Mouse (Mus musculus): ENCODE measurements around the gene 4930402K13Rik. TPM values are rescaled to one million over a fixed set of nuclear protein-coding genes. Genes with fewer than 3 reads are reported as not detected.
"Not testable (repeated sequence)": the region's sequence is repeated elsewhere in the genome, so short reads cannot be mapped to it uniquely, and the experiment has no call there.

4930402K13Rik gene
- not detected for polyA plus RNA-seq (2017; shearing (Covaris generic))

DNA sequence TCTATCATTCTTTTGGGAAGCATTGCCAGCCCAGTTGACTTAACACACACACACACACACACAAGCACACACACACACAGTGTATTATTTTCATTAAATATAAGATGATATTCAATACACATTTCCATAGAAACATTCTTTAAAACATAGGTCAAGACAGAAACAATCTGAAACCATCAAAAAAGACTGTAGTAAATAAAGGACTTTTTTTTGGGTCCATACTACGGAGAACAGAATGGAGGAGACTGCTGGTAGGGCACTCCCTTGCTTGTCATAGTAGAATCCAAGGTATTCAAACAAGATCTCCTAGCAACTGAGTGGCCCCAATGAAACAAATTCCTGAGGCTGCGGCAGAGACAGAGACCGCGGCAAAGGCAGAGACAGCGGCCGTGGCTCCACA lies at the start of gene 4930402K13Rik:
4930402K13Rik (plus strand) TSS at position 301 of the 400 bp plus-strand sequence.
- ATAC-seq, result no peak

GRCm38 (mm10) chrX:9060952-9061351 lies 43.4 kb upstream of the 4930402K13Rik start:
- ATAC-seq, result peak; percentile 74

DNA sequence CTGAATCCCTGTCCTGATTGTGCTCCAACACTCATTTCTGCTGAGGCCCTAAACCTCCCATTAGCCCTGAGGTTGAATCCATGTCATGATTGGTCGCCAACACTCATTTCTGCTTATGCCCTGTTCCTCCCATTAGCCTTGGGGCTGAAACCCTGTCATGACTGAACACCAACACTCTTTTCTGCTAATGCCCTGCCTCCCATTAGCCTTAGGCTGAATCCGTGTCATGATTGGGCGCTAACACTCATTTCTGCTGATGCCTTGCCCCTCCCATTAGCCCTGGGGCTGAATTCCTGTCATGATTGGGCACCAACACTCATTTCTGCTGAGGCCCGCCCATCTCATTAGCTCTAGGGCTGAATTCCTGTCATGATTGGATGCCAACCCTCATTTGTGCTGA lies 42.3 kb upstream of the 4930402K13Rik start:
- no peak for ATAC-seq

DNA sequence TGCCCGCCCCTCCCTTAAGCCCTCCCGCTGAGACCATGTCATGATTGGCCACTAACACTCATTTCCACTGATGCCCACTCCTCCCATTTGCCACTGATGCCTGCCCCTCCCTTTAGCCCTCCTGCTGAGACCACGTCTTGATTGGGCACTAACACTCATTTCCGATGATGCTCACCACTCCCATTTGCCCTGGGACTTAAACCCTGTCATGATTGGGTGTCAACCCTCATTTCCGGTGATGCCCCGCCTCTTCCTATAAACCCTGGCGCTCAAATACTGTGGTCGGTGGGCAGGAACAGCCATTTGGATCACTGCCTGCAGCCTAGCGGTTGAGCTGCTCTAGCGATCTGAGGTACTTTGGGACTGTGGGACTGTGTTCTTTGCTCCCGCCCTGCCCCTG lies 41.6 kb upstream of the 4930402K13Rik start, which contains the start of gene Fthl17f:
Fthl17f (plus strand) TSS at position 301 of the 400 bp plus-strand sequence.
- ATAC-seq, result not testable (repeated sequence)

DNA sequence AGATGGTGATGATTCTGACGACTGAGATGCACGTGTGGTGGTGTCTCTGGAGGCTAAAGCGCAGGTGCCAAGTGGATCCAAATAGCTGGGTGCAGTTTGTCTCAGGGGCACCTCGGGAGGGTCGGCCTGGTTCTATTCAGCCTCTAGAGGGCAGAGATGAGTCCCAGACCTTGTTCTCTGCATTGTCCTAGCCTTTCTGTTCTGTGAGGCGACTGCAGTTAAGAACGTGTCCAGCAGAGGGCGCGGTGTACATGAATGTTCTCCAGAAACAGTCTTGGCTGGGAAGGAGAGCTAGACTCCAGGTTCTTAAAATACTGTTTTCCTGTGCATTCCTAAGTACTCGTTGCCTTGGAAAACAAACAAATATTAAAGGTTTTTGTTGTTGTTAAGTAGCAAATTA lies 26.7 kb upstream of the 4930402K13Rik start:
- ATAC-seq, result peak; percentile 61

- not testable (repeated sequence) for ATAC-seq
Measured at GRCm38 (mm10) chrX:9095066-9095465, 9.3 kb upstream of the 4930402K13Rik start.

GRCm38 (mm10) chrX:9110381-9110780 lies 6.0 kb downstream of the 4930402K13Rik start:
- ATAC-seq, result no peak

- no peak for ATAC-seq
Measured at GRCm38 (mm10) chrX:9124928-9125327, 20.6 kb downstream of the 4930402K13Rik start.

DNA sequence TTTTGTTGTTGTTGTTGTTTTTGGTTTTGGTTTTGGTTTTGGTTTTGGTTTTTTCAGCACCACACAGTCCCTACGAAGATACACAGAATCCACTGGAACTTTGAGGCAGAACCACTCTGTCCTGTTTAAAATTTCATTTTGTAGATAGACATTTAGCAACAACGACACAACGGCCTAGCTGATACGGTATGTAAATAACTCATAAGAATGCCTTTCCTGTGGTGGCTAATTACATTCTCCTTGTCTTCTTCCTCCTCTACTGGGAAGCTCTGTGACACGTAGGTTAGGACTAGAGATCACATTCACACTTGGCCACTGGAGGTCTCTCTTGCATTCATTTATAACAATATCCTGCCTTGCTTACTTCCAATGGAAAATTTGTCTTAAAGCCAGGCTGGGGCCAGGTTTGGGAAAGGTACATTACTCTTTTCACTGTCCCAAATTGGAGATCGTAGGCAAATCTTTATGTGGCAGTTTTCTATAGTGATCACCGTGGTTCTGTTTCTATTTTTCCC lies 24.0 kb downstream of the 4930402K13Rik start:
- peak; percentile 67 for ATAC-seq

DNA sequence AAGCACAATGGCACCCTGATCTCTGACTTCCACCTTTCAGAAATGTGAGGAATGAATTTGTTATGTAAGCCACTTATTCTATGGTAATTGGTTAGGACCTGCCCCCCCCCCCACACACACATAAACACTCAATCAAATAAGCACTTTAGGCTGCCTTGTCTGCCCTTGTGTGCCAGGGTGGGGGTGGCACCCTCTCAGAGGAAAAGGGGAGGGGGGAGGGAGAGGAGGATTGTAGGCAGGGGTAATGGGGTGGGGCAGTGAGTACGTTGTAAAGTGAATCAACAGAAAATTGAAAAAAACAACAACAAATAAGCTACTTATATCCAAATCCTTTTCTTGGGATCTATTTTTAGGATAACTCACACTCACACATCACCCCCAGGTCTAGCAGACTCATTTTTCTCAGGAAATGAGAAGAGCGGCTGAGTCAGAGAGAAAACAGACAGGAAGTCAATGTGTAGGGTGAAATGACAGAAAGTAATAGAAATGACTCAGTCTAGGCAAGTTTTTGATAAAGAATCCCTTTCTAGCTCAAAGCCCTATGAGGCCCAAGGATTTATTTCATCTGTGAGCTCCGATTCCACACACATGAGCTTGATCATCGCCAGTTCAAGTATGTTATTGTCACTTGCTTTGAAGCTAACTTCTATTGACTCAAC lies 35.1 kb downstream of the 4930402K13Rik start:
- ATAC-seq, result peak; percentile 87

- ATAC-seq, result peak; percentile 21
Measured at GRCm38 (mm10) chrX:9142669-9143068, 38.3 kb downstream of the 4930402K13Rik start.

Other genes starting within 250 kb of the 4930402K13Rik start
- not detected for gene Gm5751, start 230.3 kb upstream of the 4930402K13Rik start, polyA plus RNA-seq (2017; shearing (Covaris generic))
- gene B630019K06Rik, start 212.2 kb upstream of the 4930402K13Rik start, polyA plus RNA-seq (2017; shearing (Covaris generic)), result under 1 TPM; 0.12 to 0.23 TPM
- not detected for gene Fthl17b, start 141.6 kb upstream of the 4930402K13Rik start, polyA plus RNA-seq (2017; shearing (Covaris generic))
- not detected for gene Fthl17c, start 128.0 kb upstream of the 4930402K13Rik start, polyA plus RNA-seq (2017; shearing (Covaris generic))
- gene Fthl17d, start 117.8 kb upstream of the 4930402K13Rik start, polyA plus RNA-seq (2017; shearing (Covaris generic)), result not detected
- not detected for gene Fthl17e, start 71.1 kb upstream of the 4930402K13Rik start, polyA plus RNA-seq (2017; shearing (Covaris generic))
- gene Fthl17f, start 41.5 kb upstream of the 4930402K13Rik start, polyA plus RNA-seq (2017; shearing (Covaris generic)), result not detected
- under 1 TPM; 0.39 to 0.85 TPM for gene Lancl3, start 95.3 kb downstream of the 4930402K13Rik start, polyA plus RNA-seq (2017; shearing (Covaris generic))
- 1 to 10 TPM in 1 of 2 experiments, under 1 TPM in 1; 0.38 to 1.2 TPM for gene Gm14862, start 152.3 kb downstream of the 4930402K13Rik start, polyA plus RNA-seq (2017; shearing (Covaris generic))
- gene Xk, start 168.2 kb downstream of the 4930402K13Rik start, polyA plus RNA-seq (2017; shearing (Covaris generic)), result 1 to 10 TPM in 1 of 2 experiments, under 1 TPM in 1; 0.86 to 1.5 TPM
- under 1 TPM in 1 of 2 experiments, not detected in 1; 0.85 TPM for gene H2al1m, start 179.2 kb downstream of the 4930402K13Rik start, polyA plus RNA-seq (2017; shearing (Covaris generic))
- not detected for gene H2al1k, start 246.1 kb downstream of the 4930402K13Rik start, polyA plus RNA-seq (2017; shearing (Covaris generic))

Data from CD4-positive, CD25-positive, alpha-beta regulatory T cell, adult 4 months (primary cell).